Mouse (Mus musculus) kidney, embryonic 15.5 days (tissue): ENCODE data around the gene Megf8. TPM values are rescaled to one million over a fixed set of nuclear protein-coding genes. Genes with fewer than 3 reads are reported as not detected.

Source experiments
- ATAC-seq: fragments of 200-750 bp; cut with Nextera tagmentation; replicated peaks from 2 replicates; pipeline ENCODE4 v1.8.0; 2017; ENCODE audit warnings: moderate TSS enrichment; ENCODE audit not compliant: low FRiP score
- H3K27ac ChIP-seq: fragments of 300-500 bp; sonication (generic); 2 replicates; pipeline ENCODE4 v1.5.1; 2015; ENCODE audit warnings: mild to moderate bottlenecking, inconsistent platforms
- H3K27me3 ChIP-seq: fragments of 300-500 bp; sonication (generic); 2 replicates; pipeline ENCODE4 v1.6.1; 2015; ENCODE audit warnings: inconsistent platforms
- H3K36me3 ChIP-seq: fragments of 300-500 bp; sonication (generic); 2 replicates; pipeline ENCODE4 v1.6.1; 2015; ENCODE audit warnings: inconsistent platforms
- H3K4me1 ChIP-seq: fragments of 300-500 bp; sonication (generic); 2 replicates; pipeline ENCODE4 v1.6.1; 2015; ENCODE audit warnings: inconsistent platforms
- H3K4me2 ChIP-seq: fragments of 300-500 bp; sonication (generic); 2 replicates; pipeline ENCODE4 v1.6.1; 2015; ENCODE audit warnings: moderate library complexity, mild to moderate bottlenecking, inconsistent platforms
- H3K4me3 ChIP-seq: fragments of 300-500 bp; sonication (generic); replicated peaks from 2 replicates; pipeline ENCODE4 v1.5.1; 2015; ENCODE audit warnings: mild to moderate bottlenecking, inconsistent platforms
- H3K9ac ChIP-seq: fragments of 300-500 bp; sonication (generic); 2 replicates; pipeline ENCODE4 v1.6.1; 2015; ENCODE audit warnings: mild to moderate bottlenecking, inconsistent platforms
- H3K9me3 ChIP-seq: fragments of 300-500 bp; sonication (generic); replicated peaks from 2 replicates; pipeline ENCODE4 v1.6.1; 2016; ENCODE audit warnings: inconsistent platforms
- WGBS: fragments of 180-500 bp; shearing (Covaris S2); methylation state at CpG from one replicate; pipeline ENCODE4 v1.1.7; 2015; ENCODE audit warnings: mixed read lengths; 5-methylcytosine and 5-hydroxymethylcytosine counted together
- polyA plus RNA-seq: library from polyadenylated mRNA; unstranded; fragments of >200 nt; fragmentation: Nextera tagmentation; extraction: Ambion mirVana; gene quantifications from 2 replicates; pipeline ENCODE4 v1.2.1, GENCODE M21; 2015

The Megf8 gene
- polyA plus RNA-seq: 13.3 and 16.4 TPM in 2 replicates

DNA sequence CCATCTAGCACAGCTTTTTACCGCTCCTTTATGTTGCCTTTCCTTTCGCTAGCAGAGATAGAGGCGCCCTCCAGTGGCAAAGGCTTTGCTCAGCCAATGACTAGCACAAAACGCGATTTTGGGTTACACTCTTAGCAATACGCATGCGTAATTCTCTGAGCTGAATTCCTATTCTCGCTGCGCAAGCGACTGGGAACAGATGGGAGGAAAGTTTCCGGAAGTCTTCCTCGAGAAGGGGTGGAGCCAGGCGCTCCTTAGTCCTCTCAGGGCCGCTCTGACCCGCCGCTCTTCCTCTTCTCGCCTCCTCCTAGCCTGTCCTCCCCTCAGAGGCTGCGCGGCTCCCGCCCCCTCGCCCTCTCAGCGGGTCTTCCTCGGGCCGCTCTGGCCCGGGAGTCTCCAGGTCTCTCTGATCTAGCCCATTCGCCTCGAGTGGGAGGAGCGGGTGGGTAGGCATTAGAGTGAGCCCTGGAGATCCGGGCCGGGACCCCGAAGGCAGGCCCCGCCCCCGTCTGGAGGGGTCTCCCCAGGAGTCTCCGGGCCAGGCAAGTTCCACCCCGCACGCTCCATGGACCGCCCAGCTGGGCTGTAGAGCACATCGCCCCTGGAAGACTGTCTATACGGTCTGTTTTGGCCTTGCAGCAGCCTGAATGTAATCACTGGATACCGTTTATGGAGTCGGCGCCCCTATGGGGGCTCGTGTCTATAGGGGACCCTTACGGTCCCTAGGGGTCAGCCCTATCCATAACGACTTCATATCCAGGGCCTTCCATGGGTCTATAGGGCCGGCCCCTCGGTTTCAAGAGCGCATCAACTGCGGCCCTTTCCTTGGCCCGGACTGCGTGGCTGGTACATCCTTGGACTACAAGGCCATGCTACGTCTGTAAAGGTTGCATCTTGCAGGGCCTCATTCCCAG is at the start of gene Megf8:
Gene Megf8, plus strand, starts transcription at position 633 of the 914 bp plus-strand sequence.
- ATAC-seq: peak; percentile 99
- Histone ChIP-seq H3K4me1 (peaks cover 45% of the 10 kb centered on the region), H3K36me3 (peaks cover 3% of the 10 kb centered on the region; the same call in 1 of the 2 replicates), H3K9ac (peak within 1 kb of the TSS; percentile 75), H3K27me3 (peaks cover 43% of the 10 kb centered on the region), H3K4me2 (peak within 1 kb of the TSS; percentile 95), H3K4me3 (peak within 1 kb of the TSS; percentile 70), H3K9me3 (no peaks in the 10 kb centered on the region), H3K27ac (peak within 1 kb of the TSS; percentile 91)
- WGBS: under 1% methylated on average over 52 of the region's 52 CpGs

DNA sequence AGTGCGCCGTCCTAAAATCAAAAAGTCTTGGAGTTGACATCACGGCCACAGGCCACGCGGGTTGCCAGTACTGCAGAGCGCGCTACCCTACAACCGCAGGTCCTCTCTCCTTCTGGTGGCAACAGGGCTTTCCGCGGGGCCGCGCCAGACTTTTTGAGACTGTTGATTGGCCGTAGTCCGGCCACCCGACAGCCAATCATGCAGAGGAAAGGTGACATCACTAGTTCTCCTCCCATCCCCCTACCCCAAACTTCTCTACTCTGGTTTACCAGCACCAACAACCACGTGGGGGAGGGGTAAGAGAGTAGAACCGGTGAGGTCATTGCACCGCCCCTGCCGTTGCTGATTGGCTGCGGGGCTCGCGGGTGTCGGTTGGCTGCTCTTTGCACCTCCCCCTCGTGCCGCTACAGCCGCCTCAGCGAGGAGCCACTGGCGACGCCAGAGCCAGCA is 49.6 kb upstream of the Megf8 start, which contains the start of gene Cic:
Gene Cic, plus strand, starts transcription at position 404 of the 450 bp plus-strand sequence.
- no peaks in the 10 kb centered on the region for H3K9me3 ChIP-seq
- no peaks in the 10 kb centered on the region for H3K27me3 ChIP-seq
- peak within 1 kb of the TSS; percentile 82 for H3K4me2 ChIP-seq
- WGBS: 0% methylated on average over 29 of the region's 29 CpGs
- peak; percentile 86 for ATAC-seq
- peak within 1 kb of the TSS; percentile 94 for H3K27ac ChIP-seq
- peaks cover 45% of the 10 kb centered on the region for H3K4me1 ChIP-seq
- H3K9ac ChIP-seq: peak within 1 kb of the TSS; percentile 79
- peaks cover 16% of the 10 kb centered on the region for H3K36me3 ChIP-seq
- peak within 1 kb of the TSS; percentile 81 for H3K4me3 ChIP-seq

DNA sequence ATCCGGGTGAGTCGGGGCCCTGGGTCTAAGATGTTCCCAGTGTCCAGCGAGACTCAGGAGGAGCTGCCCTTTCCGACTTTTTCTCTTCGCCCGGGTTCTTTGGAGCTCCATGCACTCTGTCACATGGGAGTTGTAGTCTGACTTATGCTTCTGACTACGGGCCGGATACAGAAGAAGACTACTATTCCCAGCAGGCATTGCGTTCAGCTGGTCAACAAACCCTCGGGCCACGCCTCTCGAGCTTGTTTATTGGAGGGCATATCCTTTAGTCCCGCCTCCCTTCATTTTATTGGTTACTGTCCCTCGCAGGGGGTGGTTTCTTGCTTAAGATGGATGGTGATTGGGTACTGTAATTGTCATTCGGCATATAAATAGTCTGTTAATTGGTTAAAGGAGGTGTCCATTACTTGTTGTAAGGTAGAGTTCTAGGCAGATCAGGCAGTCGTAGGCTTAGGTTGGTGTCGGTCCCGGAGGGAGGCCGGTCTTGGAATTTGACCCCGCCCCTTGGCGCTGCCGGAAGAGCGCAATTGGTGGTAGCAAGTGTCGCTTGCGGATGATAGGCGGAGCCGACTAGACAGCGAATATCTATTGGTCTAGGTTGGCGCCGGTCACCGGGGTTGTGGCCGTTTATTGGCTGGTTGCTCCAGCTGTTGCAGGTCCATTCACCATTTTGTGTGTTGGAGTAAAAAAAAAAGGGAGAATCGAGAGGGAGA is 49.1 kb upstream of the Megf8 start:
- ATAC-seq: peak; percentile 95
- peaks cover 46% of the 10 kb centered on the region for H3K4me1 ChIP-seq
- peaks cover 22% of the 10 kb centered on the region for H3K36me3 ChIP-seq
- H3K27me3 ChIP-seq: no peaks in the 10 kb centered on the region
- no peaks in the 10 kb centered on the region for H3K9me3 ChIP-seq
- H3K4me2 ChIP-seq: peak overlapping the region; percentile 82
- WGBS: under 1% methylated on average over 33 of the region's 33 CpGs
- H3K27ac ChIP-seq: peak overlapping the region; percentile 94
- H3K4me3 ChIP-seq: peak overlapping the region; percentile 81
- H3K9ac ChIP-seq: peak overlapping the region; percentile 79

DNA sequence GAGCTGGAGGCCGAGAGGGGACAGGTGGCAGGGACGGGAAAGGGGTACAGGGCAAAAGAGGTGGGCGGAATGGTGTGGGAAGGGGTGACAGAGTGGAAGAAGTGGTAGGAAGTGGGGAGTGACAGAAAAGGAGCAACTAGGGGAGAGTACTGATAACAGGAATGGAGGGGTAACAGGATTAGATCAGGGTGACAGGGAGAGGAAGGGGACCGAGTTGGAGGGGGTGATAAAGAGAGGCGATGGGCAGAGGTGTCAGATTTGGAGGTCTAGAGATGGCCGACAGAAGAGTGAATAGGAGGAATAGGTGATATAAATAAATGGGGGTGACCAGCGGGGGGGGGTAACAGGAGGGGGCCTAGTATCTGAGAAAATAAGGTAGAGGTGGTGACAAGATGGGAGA is 48.4 kb upstream of the Megf8 start:
- Histone ChIP-seq H3K9me3 (no peaks in the 10 kb centered on the region), H3K27me3 (no peaks in the 10 kb centered on the region), H3K9ac (peak overlapping the region; percentile 79), H3K4me1 (peaks cover 46% of the 10 kb centered on the region), H3K36me3 (peaks cover 29% of the 10 kb centered on the region), H3K27ac (peak overlapping the region; percentile 94), H3K4me2 (peak overlapping the region; percentile 82), H3K4me3 (peak overlapping the region; percentile 81)
- 4% methylated on average over 7 of the region's 7 CpGs for WGBS
- no peak for ATAC-seq

DNA sequence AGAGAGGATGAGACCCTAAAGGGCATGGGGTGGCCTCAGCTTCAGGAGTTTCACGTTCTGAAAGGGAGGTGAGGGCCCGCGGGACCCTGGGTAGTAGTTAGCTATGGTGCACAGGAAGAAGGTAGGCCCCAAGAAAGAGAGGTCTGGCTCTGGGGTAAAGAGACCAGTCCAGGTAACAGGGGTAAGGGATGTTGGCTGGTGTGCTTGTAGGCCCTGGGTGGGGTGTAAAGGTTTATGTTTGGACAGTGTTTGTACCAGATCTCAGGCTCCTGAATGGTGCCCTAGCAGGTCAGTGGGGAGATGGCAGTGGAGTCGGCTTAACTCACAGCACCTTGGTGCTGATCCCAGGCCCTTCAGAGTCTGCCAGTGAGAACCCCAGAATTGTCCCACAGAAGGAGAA is 47.9 kb upstream of the Megf8 start:
- no peak for ATAC-seq
- peak overlapping the region; percentile 94 for H3K27ac ChIP-seq

DNA sequence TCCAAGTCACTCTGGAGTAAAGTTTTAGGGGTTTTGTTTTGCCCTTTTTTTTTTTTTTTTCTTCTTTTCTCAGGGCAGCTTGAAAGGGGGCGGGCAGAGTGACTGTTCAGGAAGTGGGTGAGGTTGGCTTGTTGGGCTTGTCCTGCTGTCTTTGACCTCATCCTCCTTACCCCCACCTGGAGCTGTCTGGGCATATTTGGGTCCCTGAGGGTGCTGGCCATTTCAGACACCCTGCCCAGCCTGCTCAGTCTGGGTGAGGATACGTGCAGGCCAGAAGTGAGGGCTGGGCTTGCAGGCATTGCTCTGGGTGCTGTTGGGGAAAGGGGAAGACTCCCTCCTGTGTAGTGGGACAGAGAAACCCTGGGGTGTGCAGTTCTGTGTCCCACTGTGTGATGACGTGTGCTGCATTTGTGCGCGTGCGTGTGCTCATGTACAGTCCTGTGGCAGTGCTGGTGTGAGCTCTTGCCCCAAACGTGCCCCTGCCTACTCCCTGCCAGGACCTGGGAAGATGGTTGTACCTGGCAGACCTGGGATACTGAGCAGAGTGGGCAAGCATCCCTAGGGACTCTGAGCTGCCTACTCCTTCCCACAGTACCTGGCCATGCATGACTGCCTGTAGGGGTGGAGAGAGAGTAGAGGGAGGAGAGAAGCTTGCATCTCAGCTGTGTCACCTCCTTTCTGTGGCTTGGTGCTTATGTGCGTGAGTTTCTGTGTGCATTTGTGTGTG is 47.3 kb upstream of the Megf8 start:
- H3K4me1 ChIP-seq: peaks cover 54% of the 10 kb centered on the region
- peaks cover 31% of the 10 kb centered on the region for H3K36me3 ChIP-seq
- peak overlapping the region; percentile 81 for H3K4me3 ChIP-seq
- H3K27me3 ChIP-seq: no peaks in the 10 kb centered on the region
- H3K9me3 ChIP-seq: no peaks in the 10 kb centered on the region
- H3K4me2 ChIP-seq: peak overlapping the region; percentile 82
- H3K9ac ChIP-seq: peak overlapping the region; percentile 79
- no peak for ATAC-seq
- WGBS: 78% methylated on average over 8 of the region's 8 CpGs
- H3K27ac ChIP-seq: peak overlapping the region; percentile 94

More for the DNA sequence above, 47.9 kb upstream of the Megf8 start:
- H3K9ac ChIP-seq: peak overlapping the region; percentile 79
- H3K36me3 ChIP-seq: peaks cover 31% of the 10 kb centered on the region
- H3K4me3 ChIP-seq: peak overlapping the region; percentile 81
- no peaks in the 10 kb centered on the region for H3K27me3 ChIP-seq
- peaks cover 50% of the 10 kb centered on the region for H3K4me1 ChIP-seq
- H3K9me3 ChIP-seq: no peaks in the 10 kb centered on the region
- WGBS: 39% methylated on average over 4 of the region's 4 CpGs
- peak overlapping the region; percentile 82 for H3K4me2 ChIP-seq

DNA sequence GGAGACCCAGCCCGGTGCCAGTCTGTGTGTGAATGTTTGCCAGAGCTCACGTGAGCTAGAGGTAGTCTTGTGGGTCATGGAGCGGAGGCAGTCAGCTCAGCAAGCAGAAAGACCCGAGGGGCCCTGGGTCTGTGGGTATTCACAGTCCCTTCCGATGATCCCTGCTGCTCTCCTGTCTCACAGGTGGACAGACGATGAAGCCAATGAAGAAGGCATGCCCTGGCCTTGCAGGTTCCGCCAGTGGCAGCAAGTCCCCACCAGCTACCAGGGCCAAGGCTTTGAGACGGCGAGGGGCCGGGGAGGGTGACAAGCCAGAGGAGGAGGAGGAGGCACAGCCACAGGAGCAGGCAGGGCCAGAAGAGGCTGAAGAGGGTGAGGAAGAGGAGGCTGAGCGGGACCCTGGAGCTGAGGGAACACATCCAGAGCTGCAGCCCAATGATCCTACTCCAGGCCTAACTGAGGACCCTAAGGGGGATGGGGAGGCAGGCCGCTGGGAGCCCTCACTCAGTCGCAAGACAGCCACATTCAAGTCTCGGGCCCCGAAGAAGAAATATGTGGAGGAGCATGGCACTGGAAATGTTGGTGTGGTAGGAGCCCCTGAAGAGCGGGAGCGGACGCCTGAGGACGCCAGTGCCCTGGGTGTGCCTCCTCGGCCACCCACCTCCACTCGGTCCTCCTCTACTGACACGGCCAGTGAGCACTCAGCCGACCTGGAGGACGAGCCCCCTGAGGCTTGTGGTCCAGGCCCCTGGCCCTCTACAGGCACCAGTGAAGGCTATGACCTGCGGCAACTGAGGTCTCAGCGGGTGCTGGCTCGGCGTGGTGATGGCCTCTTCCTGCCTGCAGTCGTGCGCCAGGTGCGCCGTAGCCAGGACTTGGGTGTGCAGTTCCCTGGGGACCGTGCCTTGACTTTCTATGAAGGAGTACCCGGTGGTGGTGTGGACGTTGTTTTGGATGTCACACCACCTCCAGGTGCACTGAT is 46.0 kb upstream of the Megf8 start:
- Histone ChIP-seq H3K4me2 (peak overlapping the region; percentile 82; the same call in 1 of the 2 replicates), H3K27me3 (no peaks in the 10 kb centered on the region), H3K9ac (0 out of 2 replicates have a peak overlapping the region, but pooled peaks have one; percentile 8), H3K9me3 (no peaks in the 10 kb centered on the region), H3K27ac (peak overlapping the region; percentile 94; the same call in 1 of the 2 replicates), H3K4me1 (peaks cover 65% of the 10 kb centered on the region), H3K36me3 (peaks cover 31% of the 10 kb centered on the region), H3K4me3 (no peak overlapping the region)
- ATAC-seq: no peak
- WGBS: 87% methylated on average over 35 of the region's 35 CpGs

DNA sequence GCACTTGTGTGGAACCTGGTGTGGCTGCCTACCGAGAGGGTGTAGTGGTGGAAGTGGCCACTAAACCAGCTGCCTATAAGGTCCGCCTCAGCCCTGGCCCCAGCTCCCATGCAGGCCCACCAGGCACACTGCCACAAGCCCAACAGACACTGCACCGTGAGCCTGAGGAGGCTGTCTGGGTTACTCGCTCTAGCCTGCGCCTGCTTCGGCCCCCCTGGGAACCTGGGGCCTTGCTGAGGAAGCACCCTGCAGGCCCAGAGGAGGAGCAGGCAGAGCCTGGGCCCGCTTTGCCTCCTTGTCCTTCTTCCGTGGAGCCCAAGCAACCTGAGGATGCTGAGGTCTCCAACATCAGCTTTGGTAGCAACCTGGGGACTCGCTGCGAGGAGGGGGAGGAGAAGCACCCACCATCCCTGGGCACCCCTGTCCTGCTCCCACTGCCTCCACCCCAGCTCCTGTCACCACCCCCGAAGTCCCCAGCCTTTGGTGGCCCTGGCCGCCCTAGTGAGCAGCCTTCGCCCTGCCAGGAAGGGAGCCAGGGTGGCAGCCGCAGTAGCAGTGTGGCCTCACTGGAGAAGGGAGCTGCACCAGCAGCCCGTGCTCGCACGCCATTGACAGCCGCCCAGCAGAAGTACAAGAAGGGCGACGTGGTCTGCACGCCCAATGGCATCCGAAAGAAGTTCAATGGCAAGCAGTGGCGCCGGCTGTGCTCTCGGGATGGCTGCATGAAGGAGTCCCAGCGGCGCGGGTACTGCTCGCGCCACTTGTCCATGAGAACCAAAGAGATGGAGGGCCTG is 45.1 kb upstream of the Megf8 start:
- H3K4me3 ChIP-seq: no peak overlapping the region
- no peak overlapping the region for H3K27ac ChIP-seq
- no peaks in the 10 kb centered on the region for H3K27me3 ChIP-seq
- 89% methylated on average over 30 of the region's 30 CpGs for WGBS
- no peaks in the 10 kb centered on the region for H3K9me3 ChIP-seq
- ATAC-seq: no peak
- no peak overlapping the region for H3K4me2 ChIP-seq
- H3K9ac ChIP-seq: no peak overlapping the region
- H3K4me1 ChIP-seq: peaks cover 69% of the 10 kb centered on the region
- peaks cover 31% of the 10 kb centered on the region for H3K36me3 ChIP-seq

DNA sequence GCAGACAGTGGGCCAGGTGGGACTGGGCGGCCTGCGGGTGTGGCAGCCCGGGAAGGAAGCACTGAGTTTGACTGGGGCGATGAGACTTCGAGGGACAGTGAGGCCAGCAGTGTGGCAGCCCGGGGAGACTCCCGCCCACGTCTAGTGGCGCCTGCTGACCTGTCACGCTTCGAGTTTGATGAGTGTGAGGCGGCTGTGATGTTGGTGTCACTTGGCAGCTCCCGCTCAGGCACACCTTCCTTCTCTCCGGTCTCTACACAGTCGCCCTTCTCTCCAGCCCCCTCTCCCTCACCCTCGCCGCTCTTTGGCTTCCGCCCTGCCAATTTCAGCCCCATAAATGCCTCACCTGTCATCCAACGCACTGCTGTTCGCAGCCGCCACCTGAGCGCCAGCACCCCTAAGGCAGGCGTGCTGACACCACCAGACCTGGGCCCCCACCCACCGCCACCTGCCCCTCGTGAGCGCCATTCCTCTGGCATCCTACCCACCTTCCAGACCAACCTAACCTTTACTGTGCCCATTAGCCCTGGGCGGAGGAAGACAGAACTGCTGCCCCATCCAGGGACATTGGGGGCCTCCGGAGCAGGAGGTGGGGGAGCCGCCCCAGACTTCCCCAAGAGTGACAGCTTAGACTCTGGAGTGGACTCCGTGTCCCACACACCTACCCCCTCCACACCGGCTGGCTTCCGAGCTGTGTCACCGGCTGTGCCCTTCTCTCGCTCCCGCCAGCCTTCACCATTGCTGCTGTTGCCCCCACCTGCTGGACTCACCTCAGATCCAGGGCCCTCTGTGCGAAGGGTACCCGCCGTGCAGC is 44.3 kb upstream of the Megf8 start:
- no peak overlapping the region for H3K4me3 ChIP-seq
- 83% methylated on average over 38 of the region's 38 CpGs for WGBS
- H3K27ac ChIP-seq: no peak overlapping the region
- no peak overlapping the region for H3K4me2 ChIP-seq
- H3K4me1 ChIP-seq: peaks cover 73% of the 10 kb centered on the region
- H3K27me3 ChIP-seq: no peaks in the 10 kb centered on the region
- H3K9me3 ChIP-seq: no peaks in the 10 kb centered on the region
- H3K36me3 ChIP-seq: peaks cover 31% of the 10 kb centered on the region
- no peak overlapping the region for H3K9ac ChIP-seq
- ATAC-seq: no peak
